Mouse (Mus musculus) thymus, postnatal 0 days (tissue): Measurements from ENCODE around the gene Cbx6. TPM values are rescaled to one million over a fixed set of nuclear protein-coding genes. Genes with fewer than 3 reads are reported as not detected.

Experiments used
- DNase-seq: peaks from one replicate; pipeline ENCODE4 v3.0.0-alpha.2; 2015; ENCODE audit warnings: low spot score
- polyA plus RNA-seq: library from polyadenylated mRNA; unstranded; fragments of >200 nt; fragmentation: Nextera tagmentation; extraction: Ambion mirVana; gene quantifications from 2 replicates; pipeline ENCODE4 v1.2.1, GENCODE M21; 2015

Cbx6 gene
- polyA plus RNA-seq: 54.9 and 55.9 TPM in 2 replicates

GRCm38 (mm10) chr15:79834130-79834880 lies at the start of gene Cbx6, which contains the start of gene Npcd:
Gene Cbx6 (minus strand): TSS chr15:79834688.
Gene Npcd (minus strand): TSS chr15:79834237.
- DNase-seq: peak; percentile 96

GRCm38 (mm10) chr15:79883352-79883822 lies 48.9 kb upstream of the Cbx6 start:
- DNase-seq: peak; percentile 90

- DNase-seq: peak; percentile 10
These were observed 48.3 kb upstream of the Cbx6 start for GRCm38 (mm10) chr15:79882623-79883267.

- no peak for DNase-seq
These were observed 46.0 kb upstream of the Cbx6 start for GRCm38 (mm10) chr15:79880477-79880876.

GRCm38 (mm10) chr15:79879319-79879718 lies 44.8 kb upstream of the Cbx6 start:
- DNase-seq: no peak

- no peak for DNase-seq
These were observed 44.2 kb upstream of the Cbx6 start for GRCm38 (mm10) chr15:79878725-79879136.

GRCm38 (mm10) chr15:79875261-79875995 lies 40.9 kb upstream of the Cbx6 start:
- DNase-seq: no peak

GRCm38 (mm10) chr15:79873995-79874394 lies 39.5 kb upstream of the Cbx6 start:
- no peak for DNase-seq

- DNase-seq: no peak
These were observed 39.1 kb upstream of the Cbx6 start for GRCm38 (mm10) chr15:79873545-79873944.

GRCm38 (mm10) chr15:79867260-79868002 lies 32.9 kb upstream of the Cbx6 start:
- no peak for DNase-seq

- DNase-seq: no peak
These were observed 25.3 kb upstream of the Cbx6 start for GRCm38 (mm10) chr15:79859821-79860220.

GRCm38 (mm10) chr15:79858979-79859378 lies 24.5 kb upstream of the Cbx6 start:
- DNase-seq: no peak

- no peak for DNase-seq
These were observed 15.7 kb upstream of the Cbx6 start for GRCm38 (mm10) chr15:79850143-79850542.

- no peak for DNase-seq
These were observed 12.6 kb upstream of the Cbx6 start for GRCm38 (mm10) chr15:79847100-79847499.

GRCm38 (mm10) chr15:79845986-79846385 lies 11.5 kb upstream of the Cbx6 start:
- no peak for DNase-seq

GRCm38 (mm10) chr15:79842985-79843384 lies 8.5 kb upstream of the Cbx6 start:
- DNase-seq: no peak

- DNase-seq: no peak
These were observed 5.8 kb upstream of the Cbx6 start for GRCm38 (mm10) chr15:79840281-79840680.

- no peak for DNase-seq
These were observed 383 bp upstream of the Cbx6 start for GRCm38 (mm10) chr15:79834881-79835260.

GRCm38 (mm10) chr15:79833251-79834050 lies 1.0 kb downstream of the Cbx6 start:
- no peak for DNase-seq
